Mouse (Mus musculus): ENCODE data around the gene Pqlc2.

Gene Pqlc2

DNA sequence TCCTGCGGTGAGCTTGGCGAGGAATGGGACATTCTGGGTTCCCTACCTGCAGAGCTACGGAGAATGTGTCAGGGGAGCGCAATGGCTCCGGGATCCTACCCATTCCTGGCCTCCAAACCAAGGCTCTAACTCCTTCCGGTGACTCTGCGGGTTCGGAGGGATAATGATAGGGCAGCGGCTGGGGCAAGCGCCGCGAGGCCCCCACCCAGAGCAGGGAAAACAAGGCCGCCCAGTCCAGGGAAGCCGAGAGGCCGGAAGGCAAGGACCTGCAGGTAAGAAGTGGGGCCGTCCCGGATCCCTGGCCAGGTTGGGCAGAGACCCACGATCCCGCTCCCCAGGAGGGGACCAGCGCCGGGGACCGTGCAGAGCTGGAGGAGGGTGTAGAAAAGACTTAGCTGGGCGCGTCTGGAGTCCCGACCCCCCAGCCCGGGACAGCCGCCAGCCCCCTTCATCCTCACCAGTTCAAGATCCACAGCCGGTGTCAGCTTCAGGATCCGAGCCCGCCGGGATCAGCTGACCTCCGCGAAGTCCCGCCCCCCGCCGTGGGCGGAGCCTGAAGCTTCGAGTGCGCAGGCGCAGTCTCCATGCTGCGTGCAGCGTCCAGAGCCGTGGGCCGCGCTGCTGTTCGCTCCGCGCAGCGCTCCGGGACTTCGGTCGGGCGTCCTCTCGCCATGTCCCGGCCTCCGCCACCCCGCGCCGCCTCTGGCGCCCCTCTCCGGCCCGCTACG is at the start of gene Pqlc2, which contains the start of gene Akr7a5:
Gene Pqlc2, minus strand, starts transcription at position 538 of the 728 bp plus-strand sequence.
Gene Akr7a5, plus strand, starts transcription at position 574 of the 728 bp plus-strand sequence.
- DNase-seq, result peak; percentile 99

DNA sequence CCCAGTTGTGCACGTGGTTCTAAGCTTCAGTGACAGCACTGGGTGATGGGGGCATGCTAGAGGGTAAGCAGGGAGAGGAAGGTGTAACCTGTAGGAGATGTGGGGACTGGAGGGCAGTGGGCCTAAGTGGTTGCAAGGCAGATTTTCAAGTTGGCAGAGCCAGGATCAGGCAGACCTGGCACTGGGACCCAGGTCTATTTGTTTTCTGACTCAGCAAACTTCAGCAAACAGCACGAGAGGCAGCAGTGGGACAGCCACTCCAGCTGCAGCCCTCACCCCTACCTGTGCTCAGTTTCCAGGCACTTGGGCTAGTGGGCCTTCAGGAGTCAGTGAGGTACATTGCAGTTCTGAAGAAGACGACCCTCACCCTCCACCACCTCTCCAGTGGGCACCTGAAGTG is 46.7 kb upstream of the Pqlc2 start:
- no peak for DNase-seq

GRCm38 (mm10) chr4:139352832-139353231 is 42.3 kb upstream of the Pqlc2 start:
- DNase-seq, result no peak

DNA sequence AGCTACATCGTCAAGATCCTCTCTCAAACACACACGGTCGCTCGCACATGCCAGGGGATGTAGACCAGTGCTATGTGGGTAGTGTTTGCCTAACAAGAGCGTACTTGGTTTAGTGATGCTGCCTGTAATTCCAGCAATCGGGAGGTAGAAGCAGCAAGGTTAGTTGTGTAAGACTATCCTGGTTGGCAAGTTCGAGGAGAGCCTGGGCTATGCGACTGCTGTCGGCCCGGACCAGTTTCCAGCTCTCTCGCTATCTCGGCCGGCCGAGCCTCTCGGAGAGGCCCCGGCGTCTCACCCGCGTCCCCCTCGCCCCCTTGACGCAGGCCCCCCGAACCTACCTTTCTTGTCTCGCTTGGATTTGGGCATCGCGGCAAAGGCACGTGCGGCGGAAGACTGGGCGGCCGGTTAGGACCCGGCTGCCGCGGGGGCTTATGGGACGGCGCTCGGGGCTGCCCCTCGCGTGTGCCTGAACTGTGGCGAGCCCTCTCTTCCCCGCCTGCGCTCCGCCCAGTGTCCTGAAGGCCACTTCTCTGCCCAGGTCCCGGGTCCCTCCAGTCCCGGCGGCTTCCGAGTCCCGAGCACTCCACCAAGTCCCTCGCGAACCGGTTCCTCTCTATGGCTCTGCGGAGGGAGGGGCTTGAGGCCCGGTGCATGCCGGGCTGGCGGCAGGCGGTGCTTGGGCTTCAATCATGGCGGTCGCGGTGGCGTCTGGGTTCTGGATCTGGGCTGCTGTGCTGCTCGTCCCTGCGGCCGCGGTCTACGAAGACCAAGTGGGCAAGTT is 41.6 kb upstream of the Pqlc2 start, which contains the start of the genes Mrto4, Emc1 and Ubr4:
Gene Mrto4, minus strand, starts transcription at position 646 of the 781 bp plus-strand sequence.
Gene Emc1, plus strand, starts transcription at position 657 of the 781 bp plus-strand sequence.
Gene Ubr4, plus strand, starts transcription at position 679 of the 781 bp plus-strand sequence.
- peak; percentile 90 for DNase-seq

DNA sequence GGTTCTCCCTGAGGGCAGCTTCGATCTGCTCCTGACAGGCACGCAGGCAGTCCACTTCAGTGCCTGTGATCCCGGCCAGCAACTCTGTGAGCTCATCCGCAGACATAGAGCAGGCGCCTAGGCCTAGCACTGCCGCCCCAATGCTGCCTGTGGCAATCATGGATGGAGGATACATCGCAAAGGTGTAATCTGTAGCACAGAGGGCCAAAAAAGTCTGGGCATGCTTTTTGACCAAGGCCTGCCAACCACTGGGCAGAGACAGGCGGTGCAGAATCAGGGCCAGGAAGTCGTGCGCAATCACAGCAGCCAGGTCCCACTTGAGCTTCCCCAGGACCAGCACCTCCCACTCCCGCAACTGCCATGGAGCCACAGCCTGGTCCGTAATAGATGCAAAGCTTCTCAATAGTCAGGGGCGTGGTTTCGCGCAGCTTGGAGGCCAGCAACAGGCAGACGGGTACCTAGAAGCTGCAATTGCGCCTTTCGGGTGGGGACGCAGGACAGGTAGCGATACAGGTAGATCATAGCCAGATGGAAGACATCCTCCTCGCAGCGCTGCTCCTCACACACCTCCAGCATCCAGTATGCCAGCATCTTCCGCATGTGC is 35.0 kb upstream of the Pqlc2 start:
- no peak for DNase-seq

- DNase-seq, result peak; percentile 79
Observed at GRCm38 (mm10) chr4:139343718-139344117, 33.2 kb upstream of the Pqlc2 start.

DNA sequence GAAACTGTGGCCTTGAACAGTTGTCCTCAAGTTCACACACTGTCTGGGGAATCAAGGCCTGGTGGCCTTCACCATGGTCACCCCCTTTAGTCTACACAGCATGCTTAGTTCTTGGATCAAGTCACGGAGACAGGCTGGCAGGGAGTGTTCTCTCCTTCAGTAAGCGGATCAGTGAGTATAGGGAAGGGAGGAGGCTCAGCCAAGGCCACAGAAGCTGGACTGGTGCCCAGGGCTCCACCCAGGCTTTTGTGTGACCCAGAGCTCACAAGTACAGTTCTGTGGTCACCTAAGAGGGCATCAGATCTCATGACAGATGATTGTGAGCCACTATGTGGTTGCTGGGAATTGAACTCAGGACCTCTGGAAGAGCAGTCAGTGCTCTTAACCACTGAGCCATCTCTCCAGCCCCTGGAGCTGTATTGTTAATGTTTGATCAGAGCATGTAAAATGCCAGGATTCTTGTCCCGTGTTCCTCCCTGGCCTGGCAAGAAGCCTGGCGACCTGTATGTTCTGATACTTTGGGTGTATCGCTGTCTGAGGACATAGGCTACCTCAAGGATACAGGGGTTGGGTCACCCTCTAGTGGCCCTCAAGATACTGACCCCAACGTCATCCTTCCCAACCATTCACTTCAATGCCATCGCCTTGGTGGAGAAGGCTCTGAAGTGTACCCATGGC is 31.2 kb upstream of the Pqlc2 start:
- DNase-seq, result no peak

GRCm38 (mm10) chr4:139340835-139341234 is 30.3 kb upstream of the Pqlc2 start:
- no peak for DNase-seq

GRCm38 (mm10) chr4:139338145-139338544 is 27.6 kb upstream of the Pqlc2 start:
- no peak for DNase-seq

DNA sequence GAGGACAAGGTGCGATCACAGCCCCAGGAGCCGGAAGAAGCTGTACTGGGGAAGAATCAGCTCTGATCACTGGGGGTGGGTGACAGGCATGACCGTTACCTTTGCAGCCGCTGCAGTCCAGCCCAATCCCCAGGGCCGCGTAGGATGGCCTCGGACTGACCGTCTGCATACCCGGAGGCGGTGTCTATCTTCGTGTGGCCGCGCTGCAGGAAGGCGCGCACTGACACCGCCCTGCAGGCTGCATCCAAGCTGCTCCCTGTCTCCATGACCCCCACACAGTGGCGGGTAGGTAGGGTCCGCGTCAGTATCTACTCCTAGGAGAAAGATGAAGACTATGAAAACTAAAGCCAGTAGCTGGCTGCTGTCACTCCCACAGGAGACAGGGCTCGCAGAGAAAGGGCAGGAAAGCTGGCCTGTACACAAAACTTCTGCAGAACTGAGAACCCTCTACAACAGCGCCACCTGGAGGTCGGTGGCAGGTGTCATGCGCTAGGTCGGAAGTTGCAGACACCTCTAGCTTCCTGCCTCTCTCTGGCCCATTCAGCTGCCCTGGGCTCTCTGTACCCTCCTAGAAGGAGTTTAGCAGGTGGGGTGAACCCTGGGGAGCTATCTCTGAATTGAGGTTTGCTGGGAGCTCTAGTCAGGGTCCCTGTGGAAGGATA is 26.4 kb upstream of the Pqlc2 start:
- DNase-seq, result peak; percentile 91

DNA sequence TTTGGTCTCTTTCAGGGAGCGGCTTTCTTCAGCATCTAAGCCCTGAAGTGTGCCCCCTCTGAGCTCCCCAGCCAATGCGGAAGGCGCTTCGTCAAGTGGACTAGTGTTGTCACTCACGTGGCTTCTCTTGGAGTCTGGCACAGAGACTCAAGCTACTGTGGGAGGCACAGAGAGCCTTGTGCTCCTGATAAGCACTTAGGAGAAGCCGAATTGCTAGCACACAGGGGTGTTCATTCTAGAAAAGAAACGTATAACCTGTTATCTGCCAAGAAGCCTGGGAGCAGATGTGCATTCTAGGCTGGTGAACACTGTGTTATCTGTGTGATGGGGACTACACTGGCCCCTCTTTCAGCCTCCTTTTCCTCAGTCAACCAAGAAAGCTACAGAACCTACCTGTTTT is 25.0 kb upstream of the Pqlc2 start:
- DNase-seq, result no peak

- no peak for DNase-seq
Observed at GRCm38 (mm10) chr4:139334631-139335295, 24.3 kb upstream of the Pqlc2 start.

DNA sequence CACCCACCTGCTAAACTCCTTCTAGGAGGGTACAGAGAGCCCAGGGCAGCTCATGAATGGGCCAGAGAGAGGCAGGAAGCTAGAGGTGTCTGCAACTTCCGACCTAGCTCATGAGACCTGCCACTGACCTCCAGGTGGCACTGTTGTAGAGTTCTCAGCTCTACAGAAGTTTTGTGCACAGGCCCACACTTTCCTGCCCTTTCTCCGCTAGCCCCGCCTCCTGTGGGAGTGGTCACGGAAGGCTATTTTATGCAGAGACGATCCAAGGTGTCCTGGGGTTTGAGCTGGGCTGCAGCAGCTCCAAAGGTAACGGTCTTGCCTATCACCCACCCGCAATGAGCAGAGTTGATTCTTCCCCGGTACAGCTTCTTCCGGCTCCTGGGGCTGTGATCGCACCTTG is 20.1 kb upstream of the Pqlc2 start:
- DNase-seq, result peak; percentile 88

DNA sequence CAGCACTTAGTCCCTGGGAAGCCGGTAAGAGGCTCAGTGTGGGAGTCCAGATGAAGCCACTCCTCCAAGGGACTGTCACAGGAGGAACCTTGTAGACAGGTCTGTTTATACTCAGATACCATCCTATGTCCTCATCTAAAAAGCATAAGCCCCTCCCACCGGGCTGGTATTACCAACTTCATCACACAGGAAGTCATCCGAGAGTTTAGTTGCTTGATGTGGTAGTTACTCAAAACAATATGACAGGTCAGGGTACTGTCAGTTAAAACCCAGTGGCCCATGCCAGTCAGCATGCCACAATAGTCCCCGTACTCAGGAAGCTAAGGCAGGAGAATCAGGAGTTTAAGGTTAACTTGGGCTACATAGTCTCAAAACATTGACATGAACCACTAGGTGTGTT is 9.2 kb upstream of the Pqlc2 start:
- DNase-seq, result no peak

DNA sequence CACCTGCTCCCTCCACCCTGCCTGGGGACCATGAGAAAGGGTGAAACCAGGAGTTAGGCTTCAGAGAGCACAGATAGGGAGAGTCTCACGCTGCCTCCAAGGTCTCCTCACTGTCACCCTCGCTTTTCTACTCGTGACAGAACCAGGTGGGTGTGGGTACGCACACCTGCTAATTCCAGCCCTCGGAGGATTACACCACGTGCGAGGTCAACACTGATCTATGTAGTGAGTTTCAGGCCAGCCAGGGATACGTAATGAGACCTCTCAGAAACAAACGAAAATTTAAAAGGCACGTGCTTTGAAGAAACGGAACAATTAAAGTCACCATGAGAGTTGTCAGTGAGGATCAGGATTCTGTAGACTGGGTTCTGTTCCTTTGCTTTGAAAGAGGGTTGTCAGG is 7.9 kb upstream of the Pqlc2 start:
- no peak for DNase-seq

DNA sequence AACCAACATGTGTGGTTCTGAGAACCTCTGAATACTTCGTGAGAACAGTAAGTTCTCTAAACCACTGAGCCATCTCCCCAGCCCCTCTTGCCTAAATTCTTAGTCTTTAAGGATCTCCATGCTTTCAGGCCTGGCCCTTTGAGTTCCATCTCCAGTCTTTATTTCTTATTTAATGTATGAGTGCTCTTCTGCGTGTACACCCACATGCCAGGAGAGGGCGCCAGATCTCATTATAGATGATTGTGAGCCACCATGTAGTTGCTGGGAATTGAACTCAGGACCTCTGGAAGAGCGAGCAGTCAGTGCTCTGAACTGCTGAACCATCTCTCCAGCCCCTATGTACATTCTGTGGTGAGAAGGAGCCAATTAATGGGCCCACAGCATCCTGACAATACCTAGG is 2.1 kb upstream of the Pqlc2 start:
- DNase-seq, result peak; percentile 61

DNA sequence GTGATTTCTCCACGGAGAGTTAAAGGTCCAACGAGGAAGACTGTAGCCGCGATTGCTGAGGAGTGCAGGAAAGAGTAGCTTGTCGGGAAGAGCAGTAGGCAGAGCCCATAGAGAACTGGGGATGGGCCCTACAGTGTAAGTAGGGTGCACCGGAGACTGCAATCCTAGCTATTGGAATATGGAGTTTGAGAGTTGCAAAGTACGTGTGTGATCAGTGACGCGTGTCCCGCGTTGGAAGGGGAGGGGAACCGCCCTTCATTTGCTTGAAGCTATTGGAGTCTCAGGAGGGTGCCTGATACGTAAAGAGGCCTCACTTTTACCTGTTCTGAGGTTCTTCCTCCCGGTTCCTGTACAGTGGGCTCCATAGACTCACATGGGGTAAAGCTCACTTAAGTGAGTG is 1.2 kb upstream of the Pqlc2 start:
- no peak for DNase-seq

GRCm38 (mm10) chr4:139310899-139311701 is 592 bp upstream of the Pqlc2 start:
- no peak for DNase-seq

GRCm38 (mm10) chr4:139309651-139310050 is 857 bp downstream of the Pqlc2 start:
- no peak for DNase-seq

GRCm38 (mm10) chr4:139307916-139308315 is 2.6 kb downstream of the Pqlc2 start:
- DNase-seq, result peak; percentile 55

DNA sequence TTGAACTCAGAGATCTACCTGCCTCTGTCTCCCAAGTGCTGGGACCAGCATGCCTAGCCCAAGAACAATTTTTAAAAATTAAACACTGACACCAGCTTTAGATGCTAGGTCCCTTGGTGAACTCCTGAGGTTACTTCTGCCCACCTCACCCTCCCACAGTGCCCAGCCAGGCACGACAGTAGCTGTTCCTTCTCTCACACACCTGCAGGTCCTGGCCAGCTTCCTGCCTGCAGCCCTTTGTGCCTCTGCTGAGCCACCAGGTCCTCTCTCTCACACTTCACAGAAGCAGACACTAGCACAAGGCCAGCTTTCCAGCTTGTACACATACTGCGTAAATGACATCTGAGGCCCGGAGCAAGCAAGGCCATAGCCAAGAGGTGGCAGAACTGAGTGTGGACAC is 5.0 kb downstream of the Pqlc2 start:
- DNase-seq, result no peak

All from kidney, postnatal 10 days (tissue).